Mouse (Mus musculus) kidney, adult 2 months (tissue): ENCODE measurements around the gene Ehmt2. TPM values are rescaled to one million over a fixed set of nuclear protein-coding genes. Genes with fewer than 3 reads are reported as not detected.

ENCODE experiments used
- DNase-seq: peaks from one replicate; pipeline ENCODE4 v3.0.0; 2021
- H3K27ac ChIP-seq: fragments of 200-500 bp; 2 replicates; pipeline ENCODE4 v1.5.1; 2012; ENCODE audit warnings: low read depth, low read length, control low read depth, inconsistent platforms; ENCODE audit not compliant: insufficient read depth
- H3K27me3 ChIP-seq: fragments of 200-500 bp; replicated peaks from 2 replicates; pipeline ENCODE4 v1.6.1; 2012; ENCODE audit warnings: mild to moderate bottlenecking, moderate library complexity, low read length, inconsistent platforms; ENCODE audit not compliant: control insufficient read depth, insufficient read depth
- H3K36me3 ChIP-seq: fragments of 200-500 bp; 2 replicates; pipeline ENCODE4 v1.6.1; 2012; ENCODE audit warnings: mild to moderate bottlenecking, moderate library complexity, low read length, inconsistent platforms; ENCODE audit not compliant: control insufficient read depth, insufficient read depth
- H3K4me1 ChIP-seq: fragments of 200-500 bp; 2 replicates; pipeline ENCODE4 v1.6.1; 2011; ENCODE audit warnings: low read length; ENCODE audit not compliant: control insufficient read depth, insufficient read depth
- H3K4me3 ChIP-seq: fragments of 200-500 bp; 2 replicates; pipeline ENCODE4 v1.5.1; 2011; ENCODE audit warnings: mild to moderate bottlenecking, low read depth, low read length, control low read depth; ENCODE audit not compliant: insufficient read depth
- CTCF ChIP-seq: fragments of 200-500 bp; conservative IDR thresholded peaks from 2 replicates; pipeline ENCODE4 v1.5.1; 2011; ENCODE audit warnings: low read depth, mild to moderate bottlenecking, control low read depth, low read length, moderate library complexity, mixed read lengths; ENCODE audit not compliant: insufficient read depth, insufficient read length
- POLR2A ChIP-seq: fragments of 200-500 bp; IDR thresholded peaks from one replicate; pipeline ENCODE4 v1.6.1; 2011; ENCODE audit warnings: low read depth, low read length, control low read depth
- WGBS: fragments of 180-500 bp; shearing (Covaris S2); methylation state at CpG from one replicate; pipeline ENCODE4 v1.1.7; 2018; 5-methylcytosine and 5-hydroxymethylcytosine counted together
- polyA plus RNA-seq: library from polyadenylated mRNA; depleted of rRNA; stranded (reverse); fragments of >200 nt; gene quantifications from 2 replicates; pipeline ENCODE4 v1.2.3, GENCODE M21; 2012; rRNA removed

Gene Ehmt2
- 134 and 169 TPM in 2 replicates for polyA plus RNA-seq

GRCm38 (mm10) chr17:34898160-34898586 lies at the start of gene Ehmt2, which contains the start of gene C2:
Ehmt2 (plus strand) TSS chr17:34898469.
C2 (minus strand) TSS chr17:34898265.
- WGBS: under 1% methylated on average over 27 of the region's 44 CpGs

GRCm38 (mm10) chr17:34849722-34850516 lies 48.4 kb upstream of the Ehmt2 start, which contains the start of the genes Skiv2l and Nelfe:
Skiv2l (minus strand) TSS chr17:34850210.
Nelfe (plus strand) TSS chr17:34850391.
- peak; percentile 98 for DNase-seq
- TF ChIP-seq CTCF (0 out of 2 replicates have a peak, but pooled peaks have one; percentile 19), POLR2A (no peak)
- Histone ChIP-seq H3K27ac (peak within 1 kb of the TSS; percentile 10; the same call in 1 of the 2 replicates), H3K27me3 (no peaks in the 10 kb centered on the region), H3K4me1 (peaks cover 7% of the 10 kb centered on the region; the same call in 1 of the 2 replicates), H3K4me3 (peak within 1 kb of the TSS; percentile 71), H3K36me3 (no peaks in the 10 kb centered on the region)
- WGBS: 2% methylated on average over 65 of the region's 65 CpGs

More at GRCm38 (mm10) chr17:34898160-34898586, at the start of gene Ehmt2, which contains the start of gene C2:
- Histone ChIP-seq H3K4me3 (peak within 1 kb of the TSS; percentile 89), H3K4me1 (no peaks in the 10 kb centered on the region; the same call in 1 of the 2 replicates), H3K27me3 (no peaks in the 10 kb centered on the region), H3K36me3 (no peaks in the 10 kb centered on the region; the same call in 1 of the 2 replicates), H3K27ac (peak within 1 kb of the TSS; percentile 87)
- TF ChIP-seq CTCF (no peak), POLR2A (no peak)
- peak; percentile 87 for DNase-seq

DNA sequence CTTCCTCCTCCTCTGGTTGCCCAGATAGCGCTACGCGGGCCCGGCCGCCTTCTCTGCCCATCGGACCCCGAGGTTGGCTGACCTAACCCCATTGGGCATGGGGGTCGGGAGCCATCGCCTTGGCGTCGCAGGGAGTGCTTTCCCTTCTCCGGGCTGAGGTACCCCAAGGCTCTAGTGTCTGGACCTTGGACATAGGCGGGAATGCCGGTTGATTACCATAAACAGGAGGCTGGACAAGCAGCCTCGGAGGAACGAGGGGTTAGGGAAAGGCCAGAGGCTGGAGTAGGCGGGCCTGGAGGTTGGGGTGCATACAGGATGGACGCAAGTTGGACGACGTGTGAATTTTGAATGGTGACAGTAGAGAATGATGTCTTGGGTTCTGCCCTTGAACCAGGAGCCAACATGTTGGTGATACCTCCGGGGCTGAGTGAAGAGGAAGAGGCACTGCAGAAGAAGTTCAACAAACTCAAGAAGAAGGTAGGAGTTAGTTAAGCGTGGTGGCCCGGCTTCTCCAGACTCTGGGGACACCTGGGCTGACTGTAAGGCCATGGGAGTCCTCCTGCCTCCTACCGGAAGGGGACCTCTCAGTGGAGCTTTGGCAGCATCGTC lies 47.6 kb upstream of the Ehmt2 start:
- under 1% methylated on average over 25 of the region's 25 CpGs for WGBS
- H3K4me3 ChIP-seq: peak overlapping the region; percentile 71
- no peak for TF ChIP-seq POLR2A
- TF ChIP-seq CTCF: no peak
- peaks cover 7% of the 10 kb centered on the region; the same call in 1 of the 2 replicates for H3K4me1 ChIP-seq
- H3K27me3 ChIP-seq: no peaks in the 10 kb centered on the region
- peak overlapping the region; percentile 10; the same call in 1 of the 2 replicates for H3K27ac ChIP-seq
- no peak for DNase-seq
- H3K36me3 ChIP-seq: no peaks in the 10 kb centered on the region

DNA sequence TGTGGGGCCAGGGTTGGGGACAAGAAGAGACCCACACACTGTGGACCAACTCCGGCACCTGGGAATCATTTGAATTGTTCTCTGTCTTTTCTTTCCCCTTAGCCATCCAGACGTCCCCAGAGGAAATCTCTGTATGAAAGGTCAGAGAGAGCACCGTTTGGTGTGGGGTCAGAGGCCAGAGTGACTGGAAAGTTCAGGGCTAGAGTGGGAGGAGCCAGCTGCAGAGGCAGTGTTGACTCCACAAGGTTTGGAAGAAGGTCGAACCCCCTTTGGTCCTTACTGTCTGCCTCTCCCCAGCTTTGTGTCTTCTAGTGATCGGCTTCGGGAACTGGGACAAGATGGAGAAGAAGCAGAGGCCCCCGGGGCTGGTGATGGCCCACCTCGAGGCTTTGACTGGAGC lies 44.8 kb upstream of the Ehmt2 start:
- Histone ChIP-seq H3K27me3 (no peaks in the 10 kb centered on the region), H3K36me3 (no peaks in the 10 kb centered on the region), H3K27ac (no peak overlapping the region), H3K4me3 (no peak overlapping the region), H3K4me1 (peaks cover 7% of the 10 kb centered on the region; the same call in 1 of the 2 replicates)
- WGBS: 74% methylated on average over 8 of the region's 8 CpGs
- no peak for DNase-seq
- TF ChIP-seq POLR2A: no peak
- TF ChIP-seq CTCF: no peak

DNA sequence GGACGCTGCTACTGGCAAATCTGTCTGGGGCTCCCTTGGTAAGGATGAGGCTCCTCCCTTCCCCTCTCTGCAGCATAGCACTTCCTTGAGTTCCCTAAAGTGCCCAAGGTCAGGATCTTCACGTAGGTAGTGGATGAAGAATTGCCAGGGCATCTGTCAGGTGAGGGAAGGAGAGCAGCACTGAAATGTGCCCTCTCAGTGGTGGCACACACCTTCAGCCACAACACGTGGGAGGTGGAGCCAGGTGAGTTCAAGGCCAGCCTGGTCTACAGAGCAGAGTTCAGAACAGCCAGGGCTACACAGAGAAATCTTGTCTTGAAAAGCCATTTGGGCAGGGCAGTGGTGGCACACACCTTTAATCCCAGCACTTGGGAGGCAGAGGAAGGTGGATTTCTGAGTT lies 43.5 kb upstream of the Ehmt2 start:
- DNase-seq: no peak
- H3K27ac ChIP-seq: no peak overlapping the region
- WGBS: 61% methylated on average over 3 of the region's 3 CpGs
- peaks cover 4% of the 10 kb centered on the region; the same call in 1 of the 2 replicates for H3K4me1 ChIP-seq
- no peak overlapping the region for H3K4me3 ChIP-seq
- no peaks in the 10 kb centered on the region for H3K27me3 ChIP-seq
- no peaks in the 10 kb centered on the region for H3K36me3 ChIP-seq
- TF ChIP-seq CTCF (no peak), POLR2A (no peak)

- H3K36me3 ChIP-seq: no peaks in the 10 kb centered on the region
- 24% methylated on average over 3 of the region's 3 CpGs for WGBS
- DNase-seq: peak; percentile 58
- no peak overlapping the region for H3K27ac ChIP-seq
- no peak overlapping the region for H3K4me3 ChIP-seq
- TF ChIP-seq POLR2A (no peak), CTCF (peak; percentile 72)
- H3K27me3 ChIP-seq: no peaks in the 10 kb centered on the region
- peaks cover 4% of the 10 kb centered on the region; the same call in 1 of the 2 replicates for H3K4me1 ChIP-seq
Measured at GRCm38 (mm10) chr17:34855825-34856224, 42.4 kb upstream of the Ehmt2 start.
